Mouse (Mus musculus) cerebellum, adult 2 months (tissue): ENCODE results near the gene Tmbim4.

Experiments
- CTCF ChIP-seq: fragments of 200-500 bp; IDR thresholded peaks from 2 replicates; pipeline ENCODE4 v1.5.1; 2011; ENCODE audit warnings: low read depth, mild to moderate bottlenecking, control low read depth, low read length, moderate library complexity, borderline replicate concordance; ENCODE audit not compliant: insufficient read depth
- POLR2A ChIP-seq: fragments of 200-500 bp; IDR thresholded peaks from 2 replicates; pipeline ENCODE4 v1.6.1; 2011; ENCODE audit warnings: low read length, control low read depth, borderline replicate concordance; ENCODE audit not compliant: insufficient read depth

GRCm38 (mm10) chr10:120183342-120183741 is 18.0 kb upstream of the Tmbim4 start:
- TF ChIP-seq POLR2A (no peak), CTCF (no peak)
